Mouse (Mus musculus) gonadal fat pad, adult 2 months (tissue): ENCODE results near the gene Exosc1. TPM values are rescaled to one million over a fixed set of nuclear protein-coding genes. Genes with fewer than 3 reads are reported as not detected.
"Not testable (repeated sequence)": the region's sequence is repeated elsewhere in the genome, so short reads cannot be mapped to it uniquely, and the experiment has no call there.

ENCODE experiments used
- DNase-seq: peaks from one replicate; pipeline ENCODE4 v3.0.0-alpha.2; 2012; ENCODE audit warnings: low read depth
- polyA plus RNA-seq: library from polyadenylated mRNA; depleted of rRNA; stranded (reverse); fragments of >200 nt; gene quantifications from 2 replicates; pipeline ENCODE4 v1.2.3, GENCODE M21; 2012; rRNA removed

Gene Exosc1
- 14.6 and 15.7 TPM in 2 replicates for polyA plus RNA-seq

- DNase-seq = peak; percentile 93
Measured at GRCm38 (mm10) chr19:41933179-41934086, at the start of gene Exosc1, which contains the start of gene Zdhhc16. Gene Exosc1, minus strand, starts transcription at chr19:41933423. Gene Zdhhc16, plus strand, starts transcription at chr19:41933480.

DNA sequence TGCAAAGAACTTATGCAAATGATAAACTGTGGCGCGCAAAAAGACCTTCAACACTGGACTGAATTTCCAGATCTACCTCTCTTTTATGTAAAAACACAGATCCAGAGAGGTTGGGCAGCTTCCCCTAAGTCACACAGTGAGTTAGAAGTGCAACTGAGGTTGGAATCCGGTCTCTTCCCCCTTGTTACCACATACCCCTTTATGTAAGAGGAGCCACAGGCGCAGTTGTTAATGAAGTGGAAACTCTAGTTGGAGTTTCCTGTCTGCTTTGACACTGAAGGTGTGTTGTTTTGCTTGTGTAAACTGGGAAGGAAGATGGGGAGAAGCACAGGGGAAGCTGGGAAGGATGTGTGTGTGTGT lies 49.5 kb upstream of the Exosc1 start:
- no peak for DNase-seq

DNA sequence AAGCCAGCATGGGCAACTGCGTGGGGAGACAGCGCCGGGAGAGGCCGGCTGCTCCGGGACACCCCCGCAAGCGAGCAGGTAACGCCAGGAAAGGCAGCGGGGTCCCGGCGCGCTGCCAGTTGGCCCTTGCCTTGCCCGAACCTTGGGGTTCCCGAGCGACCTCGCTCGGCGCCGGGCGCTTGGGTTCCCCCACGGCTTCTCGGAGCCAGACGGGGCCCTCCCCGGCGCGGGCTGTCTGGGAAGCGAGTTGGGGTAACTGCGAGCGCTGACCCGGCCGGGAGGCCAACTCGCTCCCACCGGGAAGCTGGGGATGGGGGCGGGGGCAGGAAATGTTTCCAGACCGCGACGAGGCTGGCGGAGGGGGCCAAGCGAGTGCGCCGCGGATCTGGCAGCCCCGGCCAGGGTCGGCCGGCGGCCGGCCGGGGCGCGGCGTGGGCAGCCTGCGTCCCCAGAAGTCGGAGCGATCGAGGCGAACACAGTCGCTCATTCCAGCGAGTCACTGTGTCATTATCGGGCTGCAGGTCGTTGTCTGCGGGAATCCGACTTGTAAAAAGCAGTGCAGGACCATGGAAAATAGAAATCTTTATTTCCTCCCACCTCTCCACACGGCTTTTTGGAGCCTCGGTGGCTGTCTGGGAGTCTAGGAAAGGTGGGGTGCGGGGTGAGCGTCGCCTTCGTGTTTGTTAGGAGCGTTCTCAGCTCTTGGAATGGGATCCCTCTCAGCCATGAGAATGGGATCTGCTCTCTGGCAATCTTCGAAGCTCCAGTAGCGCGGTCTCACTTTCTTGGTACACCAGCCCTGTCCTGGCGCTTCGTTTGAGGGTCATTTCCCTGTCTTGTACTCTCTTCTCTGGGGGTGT lies 48.9 kb upstream of the Exosc1 start:
- DNase-seq = no peak

GRCm38 (mm10) chr19:41981595-41981927 lies 48.3 kb upstream of the Exosc1 start, which contains the start of gene Ubtd1:
Gene Ubtd1, plus strand, starts transcription at chr19:41981763.
- no peak for DNase-seq

GRCm38 (mm10) chr19:41980819-41981594 lies 47.8 kb upstream of the Exosc1 start, which contains the start of gene Mms19:
Gene Mms19, minus strand, starts transcription at chr19:41981157.
- DNase-seq = no peak

- no peak for DNase-seq
Measured at GRCm38 (mm10) chr19:41980422-41980818, 47.2 kb upstream of the Exosc1 start.

DNA sequence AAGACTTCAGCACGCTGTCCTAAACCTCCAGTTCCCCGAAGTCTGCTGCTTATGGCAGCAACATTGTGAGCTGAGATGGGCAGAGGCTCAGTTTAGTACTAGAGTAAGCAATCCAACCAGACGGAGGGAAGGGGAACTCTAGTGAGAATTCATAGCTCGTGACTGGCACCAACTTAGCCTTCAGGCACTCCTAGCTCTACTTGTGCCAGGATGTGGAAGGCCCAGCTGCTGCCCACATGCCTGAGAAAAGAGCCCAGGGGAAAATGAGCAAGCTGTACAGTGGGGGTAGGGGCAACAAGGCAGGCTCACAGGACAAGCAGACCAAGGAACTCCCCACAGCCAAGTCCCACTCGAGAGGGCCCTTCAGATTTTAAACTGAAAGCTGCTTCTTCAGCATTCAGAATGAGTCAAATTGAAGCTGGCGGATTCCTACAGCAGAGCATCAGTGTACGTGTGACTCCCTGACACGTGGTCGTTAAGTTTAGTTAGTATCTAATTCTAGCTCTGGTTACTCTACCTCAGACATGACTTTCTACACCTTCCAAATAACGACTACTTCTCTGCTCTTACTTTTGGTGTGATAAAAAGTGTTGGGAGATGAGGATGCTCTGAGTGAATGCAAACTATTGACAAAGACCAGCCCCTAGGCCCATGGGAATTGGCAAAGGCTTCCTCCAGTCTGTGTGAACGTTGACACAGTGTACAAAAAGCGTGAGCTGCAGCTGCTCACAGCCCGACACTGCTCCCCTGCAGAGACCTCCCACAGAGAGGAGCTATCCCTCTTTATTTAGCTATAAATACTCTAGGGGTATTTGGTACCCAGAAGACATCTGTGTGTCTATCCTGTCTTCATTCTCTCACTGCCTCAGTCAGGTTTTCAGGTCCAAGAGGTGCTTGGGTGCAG lies 40.9 kb upstream of the Exosc1 start:
- no peak for DNase-seq

DNA sequence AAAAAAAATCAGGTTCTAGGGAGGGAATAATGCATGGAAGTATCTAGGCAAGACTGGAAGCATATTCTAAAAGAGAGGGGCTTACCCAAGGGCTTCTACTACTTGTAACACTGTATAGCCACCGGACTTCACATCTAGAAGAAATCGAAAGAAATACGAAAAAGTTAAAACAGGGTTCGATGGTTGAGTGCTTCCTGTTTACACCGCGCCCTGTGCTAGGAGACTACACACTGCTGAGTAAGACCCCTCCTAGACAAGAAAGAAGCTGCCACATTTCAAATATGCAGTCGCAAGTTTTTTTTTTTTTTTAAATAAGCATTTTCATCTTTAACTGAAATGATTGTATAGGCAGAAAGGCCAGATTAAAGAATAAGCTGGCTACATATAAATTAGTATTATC lies 36.4 kb upstream of the Exosc1 start:
- DNase-seq = no peak

DNA sequence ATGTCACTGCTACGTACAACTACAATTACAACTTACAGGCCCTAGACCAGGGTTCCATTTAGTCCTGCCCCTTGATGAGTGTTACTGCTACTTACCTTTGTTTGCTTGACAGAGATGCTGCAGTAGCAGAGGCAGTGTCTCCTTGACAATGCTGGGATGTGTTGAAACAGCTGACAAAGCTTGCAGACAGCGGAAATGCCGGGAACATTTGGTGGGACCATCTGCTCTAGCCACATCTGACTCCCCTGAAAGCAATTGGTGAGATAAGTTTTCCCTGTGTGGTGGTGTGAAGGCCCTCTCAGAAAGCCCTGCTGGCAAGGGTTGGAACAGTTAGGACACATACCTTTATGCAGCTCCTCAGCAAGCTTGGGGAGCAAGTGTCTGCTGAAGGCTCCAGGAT lies 20.4 kb upstream of the Exosc1 start:
- DNase-seq = no peak

- DNase-seq = no peak
Measured at GRCm38 (mm10) chr19:41952287-41952686, 19.1 kb upstream of the Exosc1 start.

DNA sequence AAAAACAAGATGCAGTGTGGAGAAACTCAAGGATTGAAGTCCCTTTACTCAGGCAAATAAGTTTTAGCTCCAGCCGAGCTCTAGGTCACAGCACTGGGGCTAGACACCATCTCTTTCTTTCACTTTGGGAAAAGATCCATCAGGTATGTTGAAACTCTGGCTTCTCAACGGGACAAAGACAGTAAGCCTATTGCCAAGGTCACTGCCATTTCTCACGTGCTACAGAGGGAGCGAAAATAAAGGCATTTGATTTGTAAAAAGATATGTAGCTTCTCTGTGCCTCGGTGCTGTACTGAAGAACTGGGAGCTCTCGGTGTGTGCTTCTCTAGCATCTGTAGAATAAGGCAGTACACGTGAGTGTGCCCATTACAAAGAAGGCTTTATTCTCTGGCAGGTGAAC lies 10.6 kb upstream of the Exosc1 start:
- DNase-seq = no peak

DNA sequence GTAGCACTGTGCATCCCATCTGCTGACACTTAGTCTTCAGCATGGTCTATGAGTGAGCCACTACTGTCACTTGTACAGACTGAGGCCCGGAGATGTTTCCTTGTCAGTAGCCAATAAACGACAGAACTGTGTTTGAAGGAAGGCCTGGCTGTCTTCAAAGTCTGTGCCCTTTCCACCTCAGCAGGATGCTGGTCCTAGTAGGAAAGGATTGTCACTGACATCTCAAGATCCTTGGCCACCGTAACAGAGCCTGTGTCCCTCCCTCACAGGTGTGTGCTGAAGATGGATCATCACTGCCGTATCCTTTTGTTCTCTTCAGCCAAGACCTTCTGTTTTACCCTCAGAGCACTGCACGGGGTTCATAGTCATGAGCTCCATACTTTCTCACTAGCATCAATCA lies 5.3 kb upstream of the Exosc1 start:
- no peak for DNase-seq

DNA sequence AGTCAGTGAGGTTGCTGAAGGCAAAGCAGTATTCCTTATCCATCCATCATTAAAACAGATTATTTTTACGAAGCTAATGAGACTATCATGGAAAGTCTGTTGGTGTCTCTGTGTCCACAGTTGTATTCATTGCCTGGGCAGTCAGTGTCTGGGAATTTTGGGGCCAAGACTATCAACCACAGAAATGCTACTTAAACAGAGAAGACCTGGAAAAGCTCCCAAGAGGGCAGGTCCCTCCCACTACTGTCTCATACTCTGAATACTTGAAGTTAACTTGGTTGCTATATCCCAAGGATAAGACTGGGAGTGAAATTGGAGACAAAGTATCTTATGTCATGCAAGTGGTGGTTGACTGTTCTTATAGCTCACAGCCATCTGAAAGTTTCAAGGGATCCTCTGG lies 2.7 kb upstream of the Exosc1 start:
- DNase-seq = no peak

DNA sequence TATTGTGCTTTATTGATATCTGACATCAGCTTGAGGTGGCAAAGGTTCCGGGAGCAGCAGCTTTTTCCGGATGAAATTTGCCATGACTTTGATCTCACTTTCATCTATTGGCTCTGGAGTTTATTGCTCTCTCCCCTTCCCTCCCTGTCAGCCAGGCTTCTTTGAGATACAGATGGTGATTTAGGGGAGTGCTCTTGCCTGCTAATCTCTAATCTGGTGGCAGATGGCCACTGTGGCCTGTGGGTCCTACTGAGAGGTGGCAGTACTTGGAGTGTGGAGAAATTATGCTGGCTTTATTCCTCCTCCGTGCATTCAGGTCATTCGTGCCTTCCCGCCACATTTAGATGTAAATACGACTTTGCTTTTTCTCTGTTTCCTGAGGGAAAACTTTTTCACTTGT lies 901 bp upstream of the Exosc1 start:
- DNase-seq = no peak

- no peak for DNase-seq
Measured at GRCm38 (mm10) chr19:41932686-41933085, 537 bp downstream of the Exosc1 start.

GRCm38 (mm10) chr19:41920412-41921067 lies 12.7 kb downstream of the Exosc1 start:
- no peak for DNase-seq

DNA sequence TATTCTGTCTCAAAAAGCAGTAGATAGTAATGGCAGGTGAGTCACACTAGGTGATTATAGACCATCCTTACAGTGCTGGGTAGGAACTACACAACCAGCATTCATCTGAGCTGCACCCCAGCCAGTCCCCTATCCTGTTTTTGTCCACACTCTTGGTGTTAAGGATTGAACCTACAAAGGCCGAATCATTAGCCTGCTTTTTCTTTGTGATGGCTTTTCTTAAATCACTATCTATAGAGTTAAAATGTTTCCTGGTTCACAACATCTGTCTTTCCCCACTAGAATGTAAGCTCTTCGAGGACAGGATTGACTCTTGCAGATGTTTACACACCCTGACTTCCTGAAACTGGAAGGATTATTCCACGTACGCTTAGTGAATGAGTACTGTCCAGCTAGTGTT lies 13.8 kb downstream of the Exosc1 start:
- no peak for DNase-seq

DNA sequence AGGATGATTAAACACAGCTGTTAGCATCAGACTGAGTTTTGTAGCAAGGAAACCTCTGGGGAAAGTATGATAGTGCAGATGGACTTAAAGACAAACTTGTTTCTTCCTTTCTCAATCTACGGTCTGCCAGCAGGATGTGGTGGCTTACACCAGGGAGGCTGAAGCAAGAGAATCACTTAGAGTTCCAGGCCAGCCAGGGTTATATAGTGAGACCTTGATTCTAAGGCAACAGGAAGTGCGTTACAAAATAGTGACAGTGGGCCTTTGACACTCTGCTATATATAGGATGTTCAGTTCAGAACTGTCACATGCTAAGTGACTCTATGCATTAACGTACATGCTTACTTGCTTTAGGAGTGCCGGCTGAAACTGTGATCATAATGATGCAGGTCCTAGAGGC lies 16.4 kb downstream of the Exosc1 start:
- no peak for DNase-seq

GRCm38 (mm10) chr19:41915294-41915693 lies 17.9 kb downstream of the Exosc1 start:
- no peak for DNase-seq

GRCm38 (mm10) chr19:41914592-41914882 lies 18.7 kb downstream of the Exosc1 start:
- not testable (repeated sequence) for DNase-seq
